Mouse (Mus musculus): Measurements from ENCODE around the gene Grb7. TPM values are rescaled to one million over a fixed set of nuclear protein-coding genes. Genes with fewer than 3 reads are reported as not detected.

Gene Grb7
- polyA plus RNA-seq, 1 experiment from 2014 or later, result 2.5 TPM

Other genes with a start within 250 kb of the Grb7 start
- gene Cdk12, start 243.3 kb upstream of the Grb7 start, polyA plus RNA-seq (2015; fragmentation: Nextera tagmentation; extraction: Ambion mirVana), result 6.1 and 7.7 TPM in 2 replicates
- gene Neurod2, start 116.7 kb upstream of the Grb7 start, polyA plus RNA-seq (2015; fragmentation: Nextera tagmentation; extraction: Ambion mirVana), result 22.9 and 23.4 TPM in 2 replicates
- gene Ppp1r1b, start 98.0 kb upstream of the Grb7 start, polyA plus RNA-seq (2015; fragmentation: Nextera tagmentation; extraction: Ambion mirVana), result 7.7 and 9.3 TPM in 2 replicates
- 39.0 and 39.9 TPM in 2 replicates for gene Stard3, start 88.0 kb upstream of the Grb7 start, polyA plus RNA-seq (2015; fragmentation: Nextera tagmentation; extraction: Ambion mirVana)
- 0.16 and 1.7 TPM in 2 replicates for gene Tcap, start 62.6 kb upstream of the Grb7 start, polyA plus RNA-seq (2015; fragmentation: Nextera tagmentation; extraction: Ambion mirVana)
- gene Pnmt, start 59.9 kb upstream of the Grb7 start, polyA plus RNA-seq (2015; fragmentation: Nextera tagmentation; extraction: Ambion mirVana), result 4.5 and 4.9 TPM in 2 replicates
- 8.2 and 9.3 TPM in 2 replicates for gene Pgap3, start 45.9 kb upstream of the Grb7 start, polyA plus RNA-seq (2015; fragmentation: Nextera tagmentation; extraction: Ambion mirVana)
- gene Erbb2, start 33.9 kb upstream of the Grb7 start, polyA plus RNA-seq (2015; fragmentation: Nextera tagmentation; extraction: Ambion mirVana), result 6.6 and 10.0 TPM in 2 replicates
- 250 and 276 TPM in 2 replicates for gene Mien1, start 7.4 kb upstream of the Grb7 start, polyA plus RNA-seq (2015; fragmentation: Nextera tagmentation; extraction: Ambion mirVana)
- 0.35 and 0.45 TPM in 2 replicates for gene Ikzf3, start 99.6 kb downstream of the Grb7 start, polyA plus RNA-seq (2015; fragmentation: Nextera tagmentation; extraction: Ambion mirVana)
- 0.11 and 0.15 TPM in 2 replicates for gene Zpbp2, start 104.7 kb downstream of the Grb7 start, polyA plus RNA-seq (2015; fragmentation: Nextera tagmentation; extraction: Ambion mirVana)
- gene Ormdl3, start 141.0 kb downstream of the Grb7 start, polyA plus RNA-seq (2015; fragmentation: Nextera tagmentation; extraction: Ambion mirVana), result 117 and 124 TPM in 2 replicates
- not detected in 2 replicates for gene Lrrc3c, start 151.9 kb downstream of the Grb7 start, polyA plus RNA-seq (2015; fragmentation: Nextera tagmentation; extraction: Ambion mirVana)
- 0.41 and 1.3 TPM in 2 replicates for gene Gm12355, start 179.3 kb downstream of the Grb7 start, polyA plus RNA-seq (2015; fragmentation: Nextera tagmentation; extraction: Ambion mirVana)
- gene Gsdma3, start 180.0 kb downstream of the Grb7 start, polyA plus RNA-seq (2015; fragmentation: Nextera tagmentation; extraction: Ambion mirVana), result not detected in 2 replicates
- gene Gsdma2, start 200.4 kb downstream of the Grb7 start, polyA plus RNA-seq (2015; fragmentation: Nextera tagmentation; extraction: Ambion mirVana), result not detected in 2 replicates
- 0.08 TPM in 1 of 2 replicates, not detected in the other for gene Gsdma, start 218.0 kb downstream of the Grb7 start, polyA plus RNA-seq (2015; fragmentation: Nextera tagmentation; extraction: Ambion mirVana)
- gene Psmd3, start 236.2 kb downstream of the Grb7 start, polyA plus RNA-seq (2015; fragmentation: Nextera tagmentation; extraction: Ambion mirVana), result 186 and 189 TPM in 2 replicates

Measured in hindbrain, embryonic 16.5 days (tissue).